Mouse (Mus musculus): ENCODE results near the gene Klhl32. TPM values are rescaled to one million over a fixed set of nuclear protein-coding genes. Genes with fewer than 3 reads are reported as not detected.

The Klhl32 gene
- total RNA-seq, 2 experiments from 2014 or later = 5.0 to 5.9 TPM

DNA sequence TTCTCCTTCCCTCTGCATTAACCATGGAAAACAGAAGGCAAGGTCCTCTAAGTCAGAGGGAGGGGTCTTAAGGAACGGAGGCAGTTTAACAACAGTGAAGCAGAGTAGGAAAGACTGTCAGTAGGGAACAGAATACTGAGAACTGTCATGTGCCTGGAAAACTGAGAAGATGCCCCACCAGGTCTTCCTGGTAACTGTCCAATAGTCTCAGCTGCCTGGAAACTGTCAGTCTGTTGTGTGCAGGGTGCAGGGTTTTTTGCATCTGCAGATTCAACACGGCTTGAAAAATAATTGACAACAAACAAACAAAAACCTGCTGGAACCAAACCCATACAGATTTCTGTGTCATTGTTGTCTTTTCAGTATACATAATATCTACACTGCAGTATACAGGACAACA, 208.6 kb downstream of the Klhl32 start:
- DNase-seq (ENCODE audit: low spot score in 2 of 2) = no peak

GRCm38 (mm10) chr4:24631177-24631911, 219.6 kb downstream of the Klhl32 start:
- no peak for DNase-seq (ENCODE audit: low spot score in 2 of 2)

- no peak for DNase-seq (ENCODE audit: low spot score in 2 of 2)
Observed at GRCm38 (mm10) chr4:24630430-24630829, 220.5 kb downstream of the Klhl32 start.

- DNase-seq (ENCODE audit: low spot score in 2 of 2) = no peak
Observed at GRCm38 (mm10) chr4:24627871-24628270, 223.1 kb downstream of the Klhl32 start.

DNA sequence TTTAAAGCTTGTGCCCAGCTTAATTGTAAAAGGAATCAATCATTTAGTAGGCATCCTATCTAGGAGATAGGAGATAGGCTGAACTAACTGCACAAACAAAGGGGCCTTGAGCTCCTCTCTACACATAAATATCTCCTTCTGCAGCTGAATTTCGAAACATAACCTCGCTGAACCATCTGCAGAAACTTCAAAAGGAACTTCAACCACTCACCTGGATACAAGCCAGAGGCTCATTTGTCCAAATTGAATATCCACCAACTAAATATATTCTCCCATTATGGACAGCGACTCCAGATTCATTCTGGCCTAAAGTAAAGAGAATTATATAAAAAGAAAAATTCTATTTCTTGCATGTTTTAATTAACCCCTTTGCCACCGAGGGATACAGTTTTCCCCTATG, 224.2 kb downstream of the Klhl32 start:
- no peak for DNase-seq (ENCODE audit: low spot score in 2 of 2)

DNA sequence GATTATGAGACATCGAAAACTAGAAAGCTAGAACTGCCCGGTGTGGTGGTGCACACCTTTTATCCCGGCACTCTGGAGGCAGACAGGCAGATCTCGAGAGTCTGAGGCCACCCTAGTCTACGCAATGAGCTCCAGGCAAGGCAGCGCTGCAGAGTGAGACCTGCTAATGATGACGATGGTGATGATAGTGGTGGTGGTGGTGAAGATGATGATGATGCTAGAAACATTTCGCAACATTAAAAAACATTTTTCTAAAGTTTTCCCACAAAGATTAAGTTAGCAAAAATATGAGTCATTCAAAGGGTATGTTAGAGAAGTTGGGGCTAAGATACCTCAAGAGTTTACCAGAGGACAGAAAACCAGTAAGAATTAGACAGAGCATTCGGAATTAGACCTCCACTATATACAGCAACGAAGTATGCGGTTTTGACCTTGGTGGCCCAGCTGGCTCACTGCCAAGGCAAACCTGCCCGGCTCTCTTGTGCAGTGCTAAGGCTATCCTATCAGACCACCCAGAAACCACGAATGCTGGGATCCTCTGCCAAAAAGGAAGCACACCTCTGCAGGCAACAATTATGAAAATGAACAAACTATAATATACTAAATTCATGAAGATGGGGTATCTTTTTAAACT, 224.9 kb downstream of the Klhl32 start:
- peak in 1 of 2 experiments; percentile 12 for DNase-seq (ENCODE audit: low spot score in 2 of 2)

GRCm38 (mm10) chr4:24621422-24622187, 229.3 kb downstream of the Klhl32 start:
- no peak for DNase-seq (ENCODE audit: low spot score in 2 of 2)

- no peak for DNase-seq (ENCODE audit: low spot score in 2 of 2)
Observed at GRCm38 (mm10) chr4:24620440-24620839, 230.5 kb downstream of the Klhl32 start.

DNA sequence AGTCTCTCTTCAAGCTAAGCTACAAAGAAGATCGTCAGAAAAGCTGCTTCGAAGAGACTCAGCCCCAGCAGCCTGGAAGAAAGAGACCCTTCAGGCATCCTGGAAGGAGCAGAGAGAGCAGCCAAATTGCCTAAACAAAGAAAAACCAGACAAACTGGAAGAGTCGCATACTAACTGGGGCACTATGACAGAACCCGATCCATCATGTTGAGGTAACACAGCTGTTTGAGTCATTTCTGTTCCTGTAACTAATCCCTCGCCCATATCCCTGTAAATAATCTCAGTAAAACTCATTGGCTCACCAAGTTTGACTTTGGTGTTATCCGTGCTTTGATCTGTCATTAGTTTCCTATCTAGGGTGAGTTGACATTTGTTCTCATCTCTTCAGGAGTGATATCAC, 230.9 kb downstream of the Klhl32 start:
- DNase-seq (ENCODE audit: low spot score in 2 of 2) = no peak

GRCm38 (mm10) chr4:24609564-24609963, 241.4 kb downstream of the Klhl32 start:
- no peak for DNase-seq (ENCODE audit: low spot score in 2 of 2)

- no peak for DNase-seq (ENCODE audit: low spot score in 2 of 2)
Observed at GRCm38 (mm10) chr4:24609085-24609484, 241.8 kb downstream of the Klhl32 start.

- no peak for DNase-seq (ENCODE audit: low spot score in 2 of 2)
Observed at GRCm38 (mm10) chr4:24601711-24602110, 249.2 kb downstream of the Klhl32 start.

GRCm38 (mm10) chr4:24598637-24599036, 252.3 kb downstream of the Klhl32 start:
- DNase-seq (ENCODE audit: low spot score in 2 of 2) = no peak

GRCm38 (mm10) chr4:24596942-24597611, 253.8 kb downstream of the Klhl32 start:
- no peak for DNase-seq (ENCODE audit: low spot score in 2 of 2)

- DNase-seq (ENCODE audit: low spot score in 2 of 2) = no peak
Observed at GRCm38 (mm10) chr4:24594824-24595223, 256.1 kb downstream of the Klhl32 start.

- DNase-seq (ENCODE audit: low spot score in 2 of 2) = no peak
Observed at GRCm38 (mm10) chr4:24583997-24584396, 266.9 kb downstream of the Klhl32 start.

- DNase-seq (ENCODE audit: low spot score in 2 of 2) = no peak
Observed at GRCm38 (mm10) chr4:24582295-24582694, 268.6 kb downstream of the Klhl32 start.

DNA sequence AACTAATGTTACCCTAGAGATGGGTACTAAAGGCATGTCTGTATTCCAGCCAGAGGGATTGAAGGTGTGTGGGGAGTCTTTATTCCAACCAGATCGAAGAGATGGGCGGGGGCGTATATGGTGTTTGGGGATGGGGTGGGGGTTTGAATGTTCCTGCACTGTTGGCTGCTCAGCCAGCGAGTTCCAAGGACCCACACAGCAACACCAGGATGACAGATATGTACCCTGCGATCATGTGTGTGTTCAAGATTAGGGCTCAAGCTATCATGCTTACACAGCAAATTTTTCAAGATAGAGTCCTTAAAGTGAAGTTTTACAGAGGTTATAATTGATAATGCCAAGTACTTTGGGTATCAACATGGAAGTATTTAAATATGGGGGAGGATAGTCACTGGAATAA, 273.3 kb downstream of the Klhl32 start:
- no peak for DNase-seq (ENCODE audit: low spot score in 2 of 2)

DNA sequence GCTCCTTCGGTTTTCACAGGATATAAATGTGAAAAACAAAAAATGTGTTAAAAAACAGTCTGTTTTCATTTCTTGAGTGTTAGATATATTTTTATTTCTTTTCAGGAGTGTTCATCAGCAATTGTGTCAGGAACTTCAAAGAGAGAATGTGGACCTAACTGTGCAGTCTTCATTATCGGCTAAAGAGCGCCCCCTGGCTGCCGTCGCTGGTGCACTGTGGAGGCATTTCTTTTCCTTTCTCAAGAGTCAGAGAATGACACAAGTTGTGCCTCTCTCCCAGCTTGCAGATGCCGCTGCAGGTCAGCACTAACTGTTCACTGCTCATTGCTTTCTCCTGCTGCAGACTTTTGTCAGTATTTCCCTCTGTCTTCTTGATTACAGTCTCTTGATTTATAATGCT, 276.6 kb downstream of the Klhl32 start:
- DNase-seq (ENCODE audit: low spot score in 2 of 2) = peak; percentile 77 to 79

DNA sequence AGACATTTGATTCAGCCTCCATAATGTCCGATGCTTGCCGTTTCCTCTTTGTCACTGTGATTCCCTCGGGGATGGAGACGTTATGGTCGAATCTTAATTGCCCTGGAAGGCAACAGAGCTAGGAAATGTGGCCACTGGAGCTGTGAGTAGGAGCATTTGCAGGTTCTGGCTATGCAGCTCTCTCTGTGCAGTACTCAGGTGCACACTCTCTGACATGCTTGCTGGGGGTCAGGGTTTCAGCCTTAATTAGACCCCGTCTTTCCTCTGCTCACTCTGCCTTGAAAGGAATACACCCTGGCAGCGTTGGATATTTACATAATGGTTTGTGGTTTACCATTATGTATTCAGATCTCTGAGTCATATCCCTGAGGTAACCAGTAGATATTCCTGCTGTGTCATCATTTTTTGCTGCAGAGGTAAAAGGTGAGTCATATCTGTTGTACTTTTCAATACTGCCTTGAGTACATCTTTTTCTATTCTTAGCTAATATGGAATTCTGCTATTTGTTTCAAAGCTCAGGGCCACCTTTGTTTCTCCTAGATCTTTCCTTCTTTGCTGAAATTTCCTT, 281.9 kb downstream of the Klhl32 start:
- DNase-seq (ENCODE audit: low spot score in 2 of 2) = no peak

- DNase-seq (ENCODE audit: low spot score in 2 of 2) = no peak
Observed at GRCm38 (mm10) chr4:24568026-24568425, 282.9 kb downstream of the Klhl32 start.

All from adrenal gland, adult 18-20 months (tissue).